Mouse (Mus musculus): ENCODE measurements at regions not wholly inside any gene's neighbourhood (a gene's known extent, or its start where the extent isn't known, plus 50 kb on each side); places are given as distances from the start of the nearest gene placed in this dataset.
A peak's percentile ranks its signal among the peaks of the same experiment; 100 is the strongest.
"Not testable (repeated sequence)": the region's sequence is repeated elsewhere in the genome, so short reads cannot be mapped to it uniquely, and the experiment has no call there.

- DNase-seq (ENCODE audit: low spot score in 2 of 2): no peak
These were observed 317.3 kb upstream of the Irx1 start for GRCm38 (mm10) chr13:72280871-72281270.

DNA sequence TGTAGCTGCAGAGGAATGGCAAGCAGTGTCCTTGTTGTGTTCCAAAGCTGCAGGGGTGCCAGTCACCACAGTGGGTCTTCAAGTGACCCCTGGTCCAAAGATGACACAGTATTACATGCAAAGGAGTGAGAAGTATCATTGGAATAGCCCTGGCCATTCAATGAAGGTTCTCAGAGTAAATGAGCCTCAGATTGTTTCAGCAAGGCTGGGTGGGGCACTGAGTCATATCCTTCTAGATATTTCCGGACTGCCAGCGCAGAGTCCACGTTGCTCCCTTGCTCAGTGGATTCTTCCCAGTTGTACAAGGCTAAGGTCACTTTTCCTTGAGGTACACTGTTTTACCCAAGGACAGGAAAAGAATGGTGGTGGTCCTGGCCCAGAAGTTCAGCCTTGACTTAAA lies 319.2 kb upstream of the Irx1 start:
- no peak for DNase-seq (ENCODE audit: low spot score in 2 of 2)

DNA sequence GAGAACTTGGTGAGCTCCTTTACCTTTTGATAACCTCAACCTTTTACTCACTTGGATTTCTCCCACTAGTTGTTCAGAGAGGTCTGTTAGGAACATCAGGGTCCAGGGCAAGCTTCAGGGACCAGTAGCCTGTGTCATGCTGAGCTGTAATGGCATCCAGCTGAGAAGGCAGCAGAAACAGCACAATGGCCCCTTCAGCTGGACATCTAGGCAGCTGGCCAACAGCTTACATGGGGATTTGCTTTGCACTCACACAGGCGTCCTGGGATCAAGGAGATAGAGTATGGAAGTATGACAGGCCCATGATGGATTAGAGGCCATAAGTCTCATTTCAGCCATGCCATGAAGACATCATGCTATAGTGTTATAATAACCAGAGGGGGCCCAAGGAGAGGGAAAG lies 320.2 kb upstream of the Irx1 start:
- no peak for DNase-seq (ENCODE audit: low spot score in 2 of 2)

- DNase-seq (ENCODE audit: low spot score in 2 of 2): no peak
These were observed 322.8 kb upstream of the Irx1 start for GRCm38 (mm10) chr13:72286301-72286700.

- no peak for DNase-seq (ENCODE audit: low spot score in 2 of 2)
These were observed 325.0 kb upstream of the Irx1 start for GRCm38 (mm10) chr13:72288381-72289092.

GRCm38 (mm10) chr13:72289093-72289501 lies 325.6 kb upstream of the Irx1 start:
- no peak for DNase-seq (ENCODE audit: low spot score in 2 of 2)

DNA sequence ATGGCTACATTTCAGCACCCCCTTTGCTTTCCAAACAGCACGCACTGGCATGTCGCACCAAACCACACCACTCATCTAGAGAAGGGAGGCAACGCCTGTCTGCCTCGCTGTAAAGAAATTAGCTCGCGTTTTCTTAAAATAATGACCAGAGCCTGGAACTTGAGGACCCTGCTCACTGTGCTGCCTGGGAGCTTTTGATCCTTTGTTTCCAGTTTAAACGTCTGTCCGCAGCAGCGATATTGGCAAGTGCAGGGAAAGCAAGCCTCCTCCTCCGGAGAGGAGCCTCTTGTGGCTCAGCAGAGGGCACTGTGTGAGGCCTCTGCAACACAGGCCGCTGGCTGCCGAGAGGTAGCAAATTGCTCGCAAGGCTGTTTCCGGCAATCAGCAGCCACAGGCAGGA lies 328.8 kb upstream of the Irx1 start:
- DNase-seq (ENCODE audit: low spot score in 2 of 2): no peak

DNA sequence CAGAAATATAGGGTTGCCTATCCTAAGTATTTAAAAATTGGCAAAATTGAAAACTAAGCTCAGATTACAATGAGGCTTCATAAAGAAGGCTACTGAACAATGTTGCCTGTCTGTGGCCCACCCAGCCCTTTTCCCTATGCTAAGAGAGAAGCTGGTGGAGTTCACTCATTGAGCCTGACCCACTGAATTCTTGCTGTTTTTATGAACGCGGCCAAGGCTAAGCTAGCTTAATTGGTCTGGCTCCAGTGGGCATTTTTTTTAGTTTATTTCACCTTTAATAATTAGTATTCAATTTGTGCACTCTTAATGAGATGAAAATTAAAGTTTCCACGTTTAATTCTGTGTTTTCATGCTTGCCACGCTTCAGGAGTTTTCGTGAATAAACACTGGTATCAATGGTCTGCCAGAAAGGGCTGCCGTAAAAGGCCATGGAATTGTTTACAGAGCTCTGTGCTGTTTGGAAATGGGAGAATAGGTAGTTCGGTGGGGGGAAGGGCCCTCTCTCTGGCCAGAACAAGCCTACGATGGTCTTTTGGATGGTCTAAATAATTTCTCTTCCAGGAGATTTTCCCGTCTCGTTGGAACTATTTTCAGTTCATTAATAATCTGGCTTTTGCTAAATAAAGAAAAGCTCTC lies 329.7 kb upstream of the Irx1 start:
- no peak for DNase-seq (ENCODE audit: low spot score in 2 of 2)

DNA sequence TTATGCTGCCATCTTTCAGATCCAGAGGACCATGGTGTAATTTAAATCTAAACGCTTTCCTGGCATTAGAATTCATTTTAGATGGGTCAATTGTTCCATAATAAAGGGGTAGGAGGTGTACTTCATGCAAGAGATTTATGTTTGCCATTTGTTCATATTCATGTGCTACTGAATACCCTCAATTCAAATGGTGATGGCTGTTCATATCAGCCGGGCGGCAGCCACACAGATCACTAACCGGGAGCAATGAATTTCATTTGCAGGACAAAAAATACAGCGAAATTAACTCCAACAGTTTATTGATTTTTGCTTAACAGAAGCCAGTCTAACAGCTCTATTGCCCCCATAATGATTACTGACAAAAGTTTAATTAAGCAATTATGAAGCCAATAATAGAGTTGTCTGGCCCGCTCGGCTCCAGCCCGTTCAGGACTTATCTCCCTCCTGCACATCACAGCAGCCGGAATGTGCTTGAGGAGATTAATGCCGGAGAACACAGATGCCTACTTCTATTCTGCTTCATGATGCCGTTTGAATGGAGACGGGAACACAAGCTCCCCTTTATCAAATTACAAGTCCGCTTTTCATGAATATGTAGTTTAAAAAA lies 330.3 kb upstream of the Irx2 start:
- no peak for DNase-seq (ENCODE audit: low spot score in 2 of 2)

DNA sequence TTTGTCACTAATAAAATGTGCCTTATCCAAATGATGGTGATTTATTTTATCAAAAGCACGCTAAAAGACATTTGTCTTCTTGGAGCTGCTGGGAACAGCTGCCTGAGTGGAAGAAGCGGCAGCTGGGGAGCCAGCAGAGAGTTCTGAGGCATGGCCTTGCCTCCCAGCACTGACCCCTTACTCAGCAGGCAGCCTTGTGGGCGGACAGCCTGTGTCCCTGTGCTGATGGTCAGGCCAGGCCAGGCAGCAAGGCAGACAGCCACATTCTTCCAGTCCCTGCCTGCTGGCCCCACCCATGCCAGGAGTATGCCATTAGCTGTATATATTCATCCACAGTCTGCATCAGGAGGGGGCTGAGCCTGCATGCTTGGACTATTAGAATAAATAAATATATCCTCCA lies 329.0 kb upstream of the Irx2 start:
- no peak for DNase-seq (ENCODE audit: low spot score in 2 of 2)

GRCm38 (mm10) chr13:72301114-72301513 lies 327.5 kb upstream of the Irx2 start:
- DNase-seq (ENCODE audit: low spot score in 2 of 2): no peak

DNA sequence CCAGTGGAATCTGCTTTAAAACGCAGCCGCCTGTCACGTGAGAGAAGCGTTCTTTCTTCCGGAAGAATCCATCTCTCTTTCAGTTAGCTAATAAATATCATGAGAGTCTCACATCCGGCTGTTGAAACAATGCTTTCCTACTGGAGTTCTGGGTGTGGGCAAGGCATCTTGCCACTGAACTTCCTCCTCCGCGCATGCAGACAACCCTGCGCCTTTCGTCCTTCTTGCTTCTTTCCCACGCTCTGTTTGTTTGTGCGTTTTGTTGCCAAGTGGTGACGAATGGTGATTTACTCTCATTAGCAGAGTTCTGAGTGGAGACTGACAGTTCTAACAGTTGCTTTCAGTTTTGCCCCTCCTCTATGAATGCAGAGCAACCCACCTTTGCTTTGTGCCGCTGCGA lies 326.8 kb upstream of the Irx2 start:
- DNase-seq (ENCODE audit: low spot score in 2 of 2): no peak

DNA sequence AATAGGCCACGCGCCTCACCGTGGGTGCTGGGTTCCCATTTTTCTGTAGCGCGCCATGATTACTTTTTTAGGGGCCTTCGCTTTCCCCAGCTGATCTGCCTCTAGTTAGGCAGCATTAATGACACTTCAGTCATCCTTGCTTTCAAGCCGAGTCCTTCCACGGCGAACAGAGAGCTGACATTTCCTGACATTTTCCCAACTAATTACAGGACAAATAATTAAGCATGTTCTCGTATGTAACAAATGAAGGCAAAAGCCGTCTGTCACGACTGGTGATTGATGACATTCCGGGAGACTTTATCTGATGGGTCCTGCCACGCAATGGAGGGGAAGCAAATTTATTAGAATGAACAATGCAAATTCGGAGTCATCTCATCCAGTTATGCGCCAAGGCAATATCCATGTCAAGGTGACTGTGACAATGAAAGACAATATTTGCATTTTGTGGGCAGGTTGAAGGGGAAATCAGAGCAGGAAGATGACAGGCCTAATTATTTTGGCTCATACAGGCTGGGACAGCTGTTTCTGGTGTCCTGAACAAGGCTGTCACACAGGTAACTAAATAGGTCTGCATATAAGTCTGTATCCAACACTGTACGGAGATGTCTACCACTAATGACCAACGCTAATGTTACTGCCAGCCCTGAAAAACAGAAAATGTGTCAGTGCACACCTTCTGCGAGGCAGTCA lies 326.0 kb upstream of the Irx2 start:
- no peak for DNase-seq (ENCODE audit: low spot score in 2 of 2)

DNA sequence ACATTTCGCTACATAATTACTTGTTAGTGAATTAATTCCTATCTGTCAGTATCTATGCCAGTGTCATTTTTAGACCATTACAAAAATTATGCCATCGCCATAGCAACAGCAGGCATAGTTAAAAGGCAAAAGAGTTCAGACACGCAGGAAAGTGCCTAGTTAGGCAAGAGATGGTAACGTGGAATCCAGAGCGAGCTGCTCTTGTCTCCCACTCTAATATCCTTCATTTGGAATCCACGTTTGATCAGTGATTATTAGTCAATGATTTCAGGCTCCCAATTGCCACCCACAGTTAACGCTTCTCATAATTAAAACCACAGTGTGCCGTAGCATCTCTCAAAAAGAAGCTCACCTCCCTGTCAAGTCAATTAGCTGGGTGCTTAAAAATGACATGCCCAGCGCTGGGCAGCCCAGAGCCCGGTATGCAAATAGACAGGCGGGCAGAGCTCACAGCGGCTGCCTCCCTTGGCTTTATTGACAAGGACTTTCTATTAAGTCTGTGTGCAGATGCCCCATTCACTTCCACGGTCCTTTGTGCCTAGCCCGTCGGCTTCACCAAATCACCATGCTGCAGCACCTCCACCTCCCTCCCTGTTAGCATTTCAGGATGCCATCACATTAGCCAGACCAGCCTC lies 325.4 kb upstream of the Irx2 start:
- DNase-seq (ENCODE audit: low spot score in 2 of 2): no peak

DNA sequence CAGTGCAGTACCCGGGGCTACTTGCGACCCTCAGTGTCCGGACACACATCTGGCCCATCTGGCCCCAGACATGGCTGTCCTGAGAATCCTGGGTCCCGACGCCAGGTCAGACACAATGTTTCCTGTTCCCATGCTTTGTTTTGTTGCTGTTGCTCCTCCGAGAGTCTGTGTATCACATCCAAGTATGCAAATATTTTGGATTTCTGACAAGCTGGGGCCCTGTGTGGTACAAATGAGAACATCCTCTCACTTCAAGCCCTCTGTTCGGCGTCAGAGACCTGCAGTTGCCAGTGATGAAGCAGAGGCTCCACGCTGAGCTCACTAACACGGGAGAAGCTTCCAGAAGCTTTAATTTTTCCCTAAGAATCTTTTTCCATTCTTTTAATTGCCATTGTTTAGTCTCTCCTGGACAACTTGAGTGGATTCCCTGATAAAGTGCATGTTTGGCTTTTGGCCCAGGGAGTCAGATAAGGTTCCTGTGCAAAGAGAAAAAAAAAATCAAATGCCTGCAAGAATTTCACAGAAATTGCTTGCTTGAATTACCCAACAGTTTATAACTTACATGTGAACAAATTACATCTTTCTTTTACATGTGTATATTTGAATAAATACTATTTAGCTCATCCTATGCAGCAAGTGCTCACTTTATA lies 304.5 kb upstream of the Irx2 start:
- DNase-seq (ENCODE audit: low spot score in 2 of 2): peak in 1 of 2 experiments; percentile 19

GRCm38 (mm10) chr13:72326201-72326600 lies 302.4 kb upstream of the Irx2 start:
- not testable (repeated sequence) for DNase-seq (ENCODE audit: low spot score in 2 of 2)

DNA sequence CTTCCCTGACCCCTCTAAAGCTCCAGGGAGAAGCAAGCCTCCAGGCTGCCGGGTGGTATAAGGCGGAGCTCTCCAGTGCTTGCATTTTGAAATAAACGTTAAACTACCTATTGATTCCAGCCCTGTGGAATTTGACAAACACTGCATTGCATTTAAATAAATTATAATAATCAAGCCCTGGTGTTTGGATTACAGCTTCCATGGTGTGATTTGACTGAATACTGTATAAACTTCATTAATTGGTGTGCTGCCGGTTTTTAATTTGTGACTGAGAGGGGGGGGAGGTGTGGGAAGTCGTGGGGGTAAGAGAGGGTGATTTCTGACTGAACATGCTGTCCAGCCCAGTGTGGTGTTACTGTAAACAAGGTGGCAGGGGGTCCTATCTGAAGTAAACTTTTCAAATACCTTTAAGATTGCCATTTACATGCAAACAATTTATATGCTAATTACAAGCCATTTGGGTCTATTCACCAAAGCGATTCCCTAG lies 282.9 kb upstream of the Irx2 start:
- DNase-seq (ENCODE audit: low spot score in 2 of 2): no peak

DNA sequence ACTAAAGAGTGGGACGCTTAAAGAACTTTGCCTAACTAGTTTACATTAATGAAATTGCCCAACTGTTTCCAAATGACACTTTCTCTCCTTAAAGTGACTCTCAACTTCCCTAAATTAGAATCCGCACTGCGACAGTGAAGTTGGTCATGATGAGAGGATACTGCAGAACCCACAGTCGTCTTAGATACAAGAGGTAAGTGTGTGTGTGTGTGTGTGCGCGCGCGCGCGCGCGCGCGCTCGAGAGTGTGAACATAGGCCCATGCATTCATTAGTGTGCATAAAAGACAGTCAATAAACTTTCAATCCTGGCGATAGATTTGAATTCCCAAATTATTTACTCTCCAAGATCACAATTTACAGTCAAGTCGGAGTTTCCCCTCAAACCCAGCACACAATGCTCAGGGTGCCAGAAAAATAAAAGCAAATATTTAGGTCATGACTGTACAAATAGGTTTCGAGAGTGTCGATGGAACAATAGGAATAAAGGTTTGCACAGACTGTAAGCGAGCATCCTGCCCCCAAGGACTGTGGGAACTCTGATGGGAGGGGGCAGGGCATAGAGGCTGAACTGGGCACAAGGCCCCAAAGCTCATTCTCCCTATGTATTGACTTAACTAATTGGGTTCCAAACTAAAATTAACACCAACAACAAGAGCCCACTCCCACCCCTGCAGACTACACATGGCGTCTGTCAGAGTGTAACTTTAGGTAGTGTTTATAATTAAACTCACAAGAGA lies 282.2 kb upstream of the Irx2 start:
- no peak for DNase-seq (ENCODE audit: low spot score in 2 of 2)

DNA sequence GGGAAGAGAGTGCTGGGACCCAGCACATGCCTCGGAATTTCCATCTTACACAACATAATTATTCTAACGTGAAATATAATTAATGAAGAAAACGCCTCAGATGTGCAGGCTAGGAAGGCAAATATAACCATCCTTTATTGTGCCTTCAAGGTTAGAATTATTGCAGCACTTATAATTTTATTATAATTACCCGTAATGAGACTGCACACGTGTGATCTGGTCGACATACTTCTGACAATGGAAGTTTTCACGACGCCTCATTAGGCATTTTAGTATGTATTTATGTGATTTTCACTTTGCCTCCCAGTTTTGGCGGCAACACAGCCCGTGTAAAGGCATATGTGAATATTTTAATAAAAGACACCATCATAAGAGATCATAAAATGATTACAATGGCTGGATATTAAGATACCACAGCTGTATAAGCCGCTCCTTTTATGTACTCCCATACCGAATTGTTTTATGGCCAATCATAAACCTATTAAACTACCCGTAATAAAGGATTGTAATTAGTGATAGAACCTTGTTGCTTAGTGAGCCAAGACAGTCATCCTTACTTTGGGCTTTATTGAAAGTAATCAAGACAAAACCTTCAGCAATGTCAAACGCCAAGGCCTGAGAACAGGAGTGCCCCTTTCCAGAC lies 281.6 kb upstream of the Irx2 start:
- DNase-seq (ENCODE audit: low spot score in 2 of 2): no peak

- peak in 1 of 2 experiments; percentile 24 for DNase-seq (ENCODE audit: low spot score in 2 of 2)
These were observed 275.9 kb upstream of the Irx2 start for GRCm38 (mm10) chr13:72352641-72353181.

Data from right cerebral cortex, postnatal 10 days (tissue).